Mouse (Mus musculus): ENCODE data around the gene Cdc26. TPM values are rescaled to one million over a fixed set of nuclear protein-coding genes. Genes with fewer than 3 reads are reported as not detected.

Gene Cdc26
- polyA plus RNA-seq, 1 experiment: 14.1 TPM

DNA sequence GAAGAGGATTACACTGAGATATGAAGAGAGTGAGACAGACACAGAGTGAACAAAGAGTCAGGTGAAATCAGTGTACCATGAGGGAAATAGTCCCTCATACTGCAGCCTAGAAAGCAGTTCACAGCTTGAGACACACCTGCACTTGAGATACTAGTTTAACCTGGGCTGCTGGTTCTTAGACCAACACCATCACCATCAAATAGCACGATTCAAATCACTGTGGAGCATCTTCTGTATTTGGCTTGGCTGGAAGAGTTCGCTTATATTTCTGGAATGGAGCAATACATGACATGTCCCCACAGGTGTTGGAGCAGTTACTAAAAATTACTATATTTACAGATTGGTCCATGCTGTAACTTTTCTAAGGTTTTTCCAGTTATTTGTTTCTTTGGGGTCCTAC lies 32.3 kb downstream of the Cdc26 start:
- H3K27ac ChIP-seq (ENCODE audit: insufficient read depth, low read length): no peak overlapping the region
- no peak overlapping the region for H3K4me3 ChIP-seq (ENCODE audit: extremely low read depth, insufficient read depth, insufficient read length)
- WGBS: 91% methylated on average over 2 of the region's 2 CpGs
- no peaks in the 10 kb centered on the region for H3K36me3 ChIP-seq (ENCODE audit: control insufficient read depth, insufficient read depth, low read length)
- DNase-seq (ENCODE audit: low read depth in 1 of 2, low spot score in 2 of 2): no peak
- no peaks in the 10 kb centered on the region for H3K4me1 ChIP-seq (ENCODE audit: control insufficient read depth, insufficient read depth, insufficient read length)
- TF ChIP-seq POLR2A (IDR thresholded peaks at IDR 0.05; ENCODE audit: low read depth, low read length) (no peak), CTCF (IDR thresholded peaks at IDR 0.05; ENCODE audit: extremely low read depth, insufficient read depth, insufficient read length, insufficient replicate concordance) (no peak)
- H3K27me3 ChIP-seq (ENCODE audit: control insufficient read depth, insufficient read depth, low read length): no peaks in the 10 kb centered on the region

DNA sequence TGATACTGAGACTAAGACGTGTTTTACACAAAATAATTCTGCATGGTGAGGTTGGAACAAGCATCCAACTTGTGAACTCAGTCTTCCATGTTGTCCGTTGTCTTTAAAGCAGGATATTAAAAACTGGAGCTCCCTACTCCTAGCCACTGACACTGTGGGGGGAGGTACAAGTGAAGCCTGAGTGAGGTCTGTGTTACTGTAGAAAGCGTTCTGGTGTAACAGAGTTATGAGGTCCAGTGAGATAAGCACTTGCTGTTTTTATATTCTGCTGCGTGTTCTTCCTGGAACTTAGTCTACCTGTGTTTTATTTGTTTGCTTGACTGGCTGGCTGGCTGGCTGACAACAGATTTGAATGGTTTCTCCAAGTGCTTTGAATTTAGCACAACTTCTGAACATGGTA lies 34.1 kb downstream of the Cdc26 start:
- Histone ChIP-seq H3K27ac (ENCODE audit: insufficient read depth, low read length) (no peak overlapping the region), H3K36me3 (ENCODE audit: control insufficient read depth, insufficient read depth, low read length) (no peaks in the 10 kb centered on the region), H3K4me1 (ENCODE audit: control insufficient read depth, insufficient read depth, insufficient read length) (no peaks in the 10 kb centered on the region), H3K27me3 (ENCODE audit: control insufficient read depth, insufficient read depth, low read length) (no peaks in the 10 kb centered on the region), H3K4me3 (ENCODE audit: extremely low read depth, insufficient read depth, insufficient read length) (no peak overlapping the region)
- 89% methylated on average over 4 of the region's 4 CpGs for WGBS
- TF ChIP-seq CTCF (IDR thresholded peaks at IDR 0.05; ENCODE audit: extremely low read depth, insufficient read depth, insufficient read length, insufficient replicate concordance) (no peak), POLR2A (IDR thresholded peaks at IDR 0.05; ENCODE audit: low read depth, low read length) (no peak)
- no peak for DNase-seq (ENCODE audit: low read depth in 1 of 2, low spot score in 2 of 2)

DNA sequence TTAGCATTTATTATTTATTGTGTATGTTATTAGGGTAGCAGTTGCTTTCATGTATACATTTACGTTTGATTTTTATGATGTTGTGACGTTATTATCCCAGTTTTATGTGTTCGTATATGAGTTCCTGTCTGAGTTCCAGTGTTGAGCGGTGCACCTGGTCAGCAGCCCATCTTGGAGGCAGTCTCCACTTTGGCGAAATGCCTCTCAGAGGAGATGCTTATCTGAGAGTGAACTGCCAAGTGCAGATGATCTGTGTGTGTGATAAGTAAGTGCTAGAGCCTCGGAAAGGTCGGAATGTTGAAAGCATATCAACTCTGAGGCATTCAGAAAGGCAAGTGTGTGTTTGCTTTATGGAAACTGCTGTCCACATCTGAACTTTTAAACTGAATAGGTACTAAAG lies 34.8 kb downstream of the Cdc26 start:
- no peak overlapping the region for H3K4me3 ChIP-seq (ENCODE audit: extremely low read depth, insufficient read depth, insufficient read length)
- no peak for DNase-seq (ENCODE audit: low read depth in 1 of 2, low spot score in 2 of 2)
- TF ChIP-seq CTCF (IDR thresholded peaks at IDR 0.05; ENCODE audit: extremely low read depth, insufficient read depth, insufficient read length, insufficient replicate concordance) (no peak), POLR2A (IDR thresholded peaks at IDR 0.05; ENCODE audit: low read depth, low read length) (no peak)
- WGBS: 85% methylated on average over 7 of the region's 7 CpGs
- no peaks in the 10 kb centered on the region for H3K4me1 ChIP-seq (ENCODE audit: control insufficient read depth, insufficient read depth, insufficient read length)
- no peaks in the 10 kb centered on the region for H3K36me3 ChIP-seq (ENCODE audit: control insufficient read depth, insufficient read depth, low read length)
- H3K27me3 ChIP-seq (ENCODE audit: control insufficient read depth, insufficient read depth, low read length): no peaks in the 10 kb centered on the region
- H3K27ac ChIP-seq (ENCODE audit: insufficient read depth, low read length): no peak overlapping the region

DNA sequence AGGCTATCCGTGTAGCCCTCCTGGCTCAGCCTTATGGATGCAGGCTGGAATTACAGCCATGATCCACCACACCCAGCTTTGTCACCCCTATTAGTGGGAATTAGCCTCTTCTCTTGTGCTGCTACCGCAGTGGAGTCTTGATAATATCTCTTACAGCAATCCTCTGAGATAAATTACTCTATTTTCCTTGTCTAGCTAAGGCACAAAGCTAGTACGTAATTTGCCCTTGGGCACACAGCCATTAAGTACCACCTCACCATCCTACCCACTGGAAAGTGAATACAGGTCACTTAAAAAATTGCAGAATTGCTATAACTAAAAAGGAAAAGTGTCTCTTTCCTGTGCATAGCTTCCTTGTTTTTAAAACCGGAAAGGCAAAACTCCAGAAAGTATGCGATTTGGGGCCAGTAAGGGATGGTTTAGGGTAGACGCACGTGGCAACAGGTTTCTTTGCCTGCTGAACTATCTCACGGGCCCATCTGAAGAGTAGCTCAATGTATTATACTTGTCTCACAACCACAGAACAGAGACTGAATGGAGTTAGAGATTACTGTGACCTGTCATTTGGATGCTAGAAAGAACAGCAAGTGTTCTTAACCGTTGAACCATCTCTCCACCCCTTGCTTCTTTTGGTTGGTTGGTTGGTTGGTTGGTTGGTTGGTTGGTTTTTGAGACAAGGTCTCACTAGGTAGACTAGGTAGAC lies 35.5 kb downstream of the Cdc26 start:
- H3K27me3 ChIP-seq (ENCODE audit: control insufficient read depth, insufficient read depth, low read length): no peaks in the 10 kb centered on the region
- no peaks in the 10 kb centered on the region for H3K36me3 ChIP-seq (ENCODE audit: control insufficient read depth, insufficient read depth, low read length)
- no peak for DNase-seq (ENCODE audit: low read depth in 1 of 2, low spot score in 2 of 2)
- WGBS: 72% methylated on average over 9 of the region's 9 CpGs
- no peak for TF ChIP-seq CTCF (IDR thresholded peaks at IDR 0.05; ENCODE audit: extremely low read depth, insufficient read depth, insufficient read length, insufficient replicate concordance)
- TF ChIP-seq POLR2A (IDR thresholded peaks at IDR 0.05; ENCODE audit: low read depth, low read length): no peak
- H3K27ac ChIP-seq (ENCODE audit: insufficient read depth, low read length): no peak overlapping the region
- H3K4me1 ChIP-seq (ENCODE audit: control insufficient read depth, insufficient read depth, insufficient read length): no peaks in the 10 kb centered on the region; the same call in 1 of the 2 replicates
- H3K4me3 ChIP-seq (ENCODE audit: extremely low read depth, insufficient read depth, insufficient read length): no peak overlapping the region

DNA sequence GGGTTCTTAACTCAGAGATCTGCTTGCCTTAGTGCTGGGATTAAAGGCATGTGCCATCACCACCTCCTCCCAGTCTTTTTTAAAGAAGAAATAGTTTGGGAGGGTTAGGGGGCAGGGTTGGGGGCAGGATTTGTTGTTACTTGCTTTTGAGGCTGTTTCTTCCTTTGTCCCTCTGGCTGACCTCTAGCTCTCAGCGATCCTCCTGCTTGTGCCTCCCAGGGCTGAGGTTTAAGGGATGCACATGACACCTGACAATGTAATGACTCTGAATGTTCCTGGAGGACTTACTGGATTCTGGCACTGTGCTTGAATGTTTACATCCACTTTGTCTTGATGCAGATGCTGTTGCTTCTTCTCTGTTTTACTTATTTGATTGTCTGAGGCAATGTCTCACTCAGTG lies 36.0 kb downstream of the Cdc26 start:
- no peak for DNase-seq (ENCODE audit: low read depth in 1 of 2, low spot score in 2 of 2)
- H3K27ac ChIP-seq (ENCODE audit: insufficient read depth, low read length): no peak overlapping the region
- TF ChIP-seq POLR2A (IDR thresholded peaks at IDR 0.05; ENCODE audit: low read depth, low read length) (no peak), CTCF (IDR thresholded peaks at IDR 0.05; ENCODE audit: extremely low read depth, insufficient read depth, insufficient read length, insufficient replicate concordance) (no peak)
- no peaks in the 10 kb centered on the region for H3K36me3 ChIP-seq (ENCODE audit: control insufficient read depth, insufficient read depth, low read length)
- no peak overlapping the region for H3K4me3 ChIP-seq (ENCODE audit: extremely low read depth, insufficient read depth, insufficient read length)
- H3K27me3 ChIP-seq (ENCODE audit: control insufficient read depth, insufficient read depth, low read length): no peaks in the 10 kb centered on the region
- no peaks in the 10 kb centered on the region; the same call in 1 of the 2 replicates for H3K4me1 ChIP-seq (ENCODE audit: control insufficient read depth, insufficient read depth, insufficient read length)
- WGBS: 92% methylated on average over 1 of the region's 1 CpGs

DNA sequence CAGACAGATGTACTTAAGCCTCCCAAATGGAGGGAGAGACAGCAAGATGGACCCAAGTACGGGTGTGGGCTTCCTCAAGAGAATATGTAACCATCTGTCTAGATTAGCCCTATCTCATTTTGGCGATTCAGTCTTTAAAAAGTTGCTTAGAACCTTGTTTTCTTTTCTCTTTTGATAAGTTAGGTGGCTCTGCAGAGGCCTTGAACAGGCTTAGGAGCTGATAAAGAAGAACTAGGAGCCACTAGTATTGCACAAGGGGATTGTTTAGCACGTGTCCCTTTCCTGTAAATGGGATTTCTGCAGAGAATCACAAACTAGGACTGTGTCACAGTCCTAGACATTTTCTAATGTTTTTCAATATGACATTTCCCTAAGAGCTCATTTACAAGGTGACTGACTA lies 39.4 kb downstream of the Cdc26 start:
- Histone ChIP-seq H3K36me3 (ENCODE audit: control insufficient read depth, insufficient read depth, low read length) (no peaks in the 10 kb centered on the region), H3K27ac (ENCODE audit: insufficient read depth, low read length) (no peak overlapping the region), H3K27me3 (ENCODE audit: control insufficient read depth, insufficient read depth, low read length) (no peaks in the 10 kb centered on the region), H3K4me3 (ENCODE audit: extremely low read depth, insufficient read depth, insufficient read length) (no peak overlapping the region), H3K4me1 (ENCODE audit: control insufficient read depth, insufficient read depth, insufficient read length) (peaks cover 2% of the 10 kb centered on the region)
- no peak for DNase-seq (ENCODE audit: low read depth in 1 of 2, low spot score in 2 of 2)
- WGBS: 72% methylated on average over 3 of the region's 3 CpGs
- TF ChIP-seq CTCF (IDR thresholded peaks at IDR 0.05; ENCODE audit: extremely low read depth, insufficient read depth, insufficient read length, insufficient replicate concordance) (no peak), POLR2A (IDR thresholded peaks at IDR 0.05; ENCODE audit: low read depth, low read length) (no peak)

DNA sequence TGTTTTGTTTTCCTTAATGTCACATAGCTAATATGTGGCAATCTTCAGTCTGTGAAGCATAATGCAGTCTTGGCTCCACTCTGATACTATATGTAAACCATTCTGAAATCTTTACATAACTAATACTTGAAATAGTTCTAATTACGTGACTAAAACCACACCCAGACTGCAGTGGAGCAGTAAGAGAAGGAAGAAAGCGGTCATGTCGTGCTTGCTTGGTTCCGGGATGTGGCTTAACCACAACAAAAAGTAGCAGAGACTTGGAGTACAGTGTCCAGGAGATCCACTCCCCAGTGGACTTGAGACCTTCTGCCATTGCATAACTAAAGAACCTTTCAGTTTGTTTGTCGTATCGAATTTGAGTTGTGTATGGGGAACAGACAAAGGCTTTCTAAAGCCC lies 40.9 kb downstream of the Cdc26 start:
- Histone ChIP-seq H3K27ac (ENCODE audit: insufficient read depth, low read length) (no peak overlapping the region), H3K4me3 (ENCODE audit: extremely low read depth, insufficient read depth, insufficient read length) (no peak overlapping the region), H3K36me3 (ENCODE audit: control insufficient read depth, insufficient read depth, low read length) (no peaks in the 10 kb centered on the region), H3K4me1 (ENCODE audit: control insufficient read depth, insufficient read depth, insufficient read length) (peaks cover 2% of the 10 kb centered on the region), H3K27me3 (ENCODE audit: control insufficient read depth, insufficient read depth, low read length) (no peaks in the 10 kb centered on the region)
- peak in 1 of 2 experiments; percentile 12 for DNase-seq (ENCODE audit: low read depth in 1 of 2, low spot score in 2 of 2)
- TF ChIP-seq CTCF (IDR thresholded peaks at IDR 0.05; ENCODE audit: extremely low read depth, insufficient read depth, insufficient read length, insufficient replicate concordance) (no peak), POLR2A (IDR thresholded peaks at IDR 0.05; ENCODE audit: low read depth, low read length) (no peak)
- WGBS: 27% methylated on average over 6 of the region's 6 CpGs
